Mouse (Mus musculus) embryonic facial prominence, embryonic 14.5 days (tissue): ENCODE results near the gene Fchsd2. TPM values are rescaled to one million over a fixed set of nuclear protein-coding genes. Genes with fewer than 3 reads are reported as not detected.

Experiments used
- ATAC-seq: fragments of 200-750 bp; cut with Nextera tagmentation; 2 replicates; pipeline ENCODE4 v1.8.0; 2017; ENCODE audit warnings: low read depth, moderate number of reproducible peaks, moderate TSS enrichment
- DNase-seq: peaks from one replicate; pipeline ENCODE4 v3.0.0-alpha.2; 2015; ENCODE audit warnings: low spot score
- H3K27ac ChIP-seq: fragments of 300-500 bp; sonication (generic); replicated peaks from 2 replicates; pipeline ENCODE4 v1.5.1; 2014; ENCODE audit warnings: low read depth, mild to moderate bottlenecking, low read length, moderate library complexity
- H3K27me3 ChIP-seq: fragments of 300-500 bp; sonication (generic); replicated peaks from 2 replicates; pipeline ENCODE4 v1.6.1; 2014; ENCODE audit warnings: low read length; ENCODE audit not compliant: control insufficient read depth, insufficient read depth
- H3K36me3 ChIP-seq: fragments of 300-500 bp; sonication (generic); 2 replicates; pipeline ENCODE4 v1.6.1; 2014; ENCODE audit warnings: low read length, mixed read lengths; ENCODE audit not compliant: control insufficient read depth, insufficient read depth
- H3K4me1 ChIP-seq: fragments of 300-500 bp; sonication (generic); 2 replicates; pipeline ENCODE4 v1.6.1; 2014; ENCODE audit warnings: antibody characterized with exemption, low read length; ENCODE audit not compliant: control insufficient read depth, insufficient read depth
- H3K4me2 ChIP-seq: fragments of 300-500 bp; sonication (generic); 2 replicates; pipeline ENCODE4 v1.6.1; 2014; ENCODE audit warnings: low read depth, mild to moderate bottlenecking, low read length, moderate library complexity, mixed read lengths
- H3K4me3 ChIP-seq: fragments of 300-500 bp; sonication (generic); 2 replicates; pipeline ENCODE4 v1.5.1; 2014; ENCODE audit warnings: low read depth, mild to moderate bottlenecking, low read length
- H3K9ac ChIP-seq: fragments of 300-500 bp; sonication (generic); 2 replicates; pipeline ENCODE4 v1.6.1; 2014; ENCODE audit warnings: low read depth, mild to moderate bottlenecking, low read length, moderate library complexity, mixed read lengths
- H3K9me3 ChIP-seq: fragments of 300-500 bp; sonication (generic); 2 replicates; pipeline ENCODE4 v1.6.1; 2016; ENCODE audit warnings: low read length; ENCODE audit not compliant: control insufficient read depth
- WGBS: fragments of 180-500 bp; shearing (Covaris S2); extraction: QIAGEN DNeasy Blood & Tissue Kit; methylation state at CpG from one replicate; pipeline ENCODE4 v1.1.7; 2014; 5-methylcytosine and 5-hydroxymethylcytosine counted together
- polyA plus RNA-seq: library from polyadenylated mRNA; unstranded; fragments of >200 nt; fragmentation: Nextera tagmentation; extraction: Ambion mirVana; gene quantifications from 2 replicates; pipeline ENCODE4 v1.2.1, GENCODE M21; 2014

Fchsd2 gene
- polyA plus RNA-seq, 1 experiment from 2014 or later: 20.7 TPM

- no peak for DNase-seq
- H3K27me3 ChIP-seq: no peaks in the 10 kb centered on the region
- H3K4me2 ChIP-seq: no peak overlapping the region
- H3K9me3 ChIP-seq: no peaks in the 10 kb centered on the region
- no peak overlapping the region for H3K27ac ChIP-seq
- ATAC-seq: no peak
- no peak overlapping the region for H3K9ac ChIP-seq
- WGBS: 80% methylated on average over 5 of the region's 5 CpGs
- no peak overlapping the region for H3K4me3 ChIP-seq
- no peaks in the 10 kb centered on the region for H3K36me3 ChIP-seq
- no peaks in the 10 kb centered on the region for H3K4me1 ChIP-seq
These were observed 33.5 kb upstream of the Fchsd2 start for GRCm38 (mm10) chr7:101059188-101059587.

- no peak for ATAC-seq
- Histone ChIP-seq H3K27ac (no peak overlapping the region), H3K9ac (no peak overlapping the region), H3K4me1 (no peaks in the 10 kb centered on the region), H3K36me3 (no peaks in the 10 kb centered on the region), H3K4me2 (no peak overlapping the region), H3K4me3 (no peak overlapping the region), H3K9me3 (no peaks in the 10 kb centered on the region), H3K27me3 (no peaks in the 10 kb centered on the region)
- no peak for DNase-seq
- WGBS: 58% methylated on average over 5 of the region's 5 CpGs
These were observed 32.2 kb upstream of the Fchsd2 start for GRCm38 (mm10) chr7:101060476-101060875.

GRCm38 (mm10) chr7:101061381-101061780 is 31.3 kb upstream of the Fchsd2 start:
- H3K27me3 ChIP-seq: no peaks in the 10 kb centered on the region
- H3K4me3 ChIP-seq: no peak overlapping the region
- no peaks in the 10 kb centered on the region for H3K36me3 ChIP-seq
- ATAC-seq (peak; percentile 78), DNase-seq (peak; percentile 87)
- WGBS: 9% methylated on average over 17 of the region's 17 CpGs
- H3K4me2 ChIP-seq: peak overlapping the region; percentile 34
- no peaks in the 10 kb centered on the region for H3K9me3 ChIP-seq
- H3K27ac ChIP-seq: no peak overlapping the region
- H3K4me1 ChIP-seq: no peaks in the 10 kb centered on the region
- H3K9ac ChIP-seq: no peak overlapping the region

- Histone ChIP-seq H3K9ac (no peak overlapping the region), H3K27ac (no peak overlapping the region; the same call in 1 of the 2 replicates), H3K36me3 (no peaks in the 10 kb centered on the region), H3K4me2 (no peak overlapping the region), H3K27me3 (no peaks in the 10 kb centered on the region), H3K4me1 (no peaks in the 10 kb centered on the region), H3K4me3 (no peak overlapping the region), H3K9me3 (no peaks in the 10 kb centered on the region)
- peak; percentile 51; the same call in 1 of the 2 replicates for ATAC-seq
- peak; percentile 37 for DNase-seq
- WGBS: 54% methylated on average over 6 of the region's 6 CpGs
These were observed 30.4 kb upstream of the Fchsd2 start for GRCm38 (mm10) chr7:101062246-101062645.

- H3K4me3 ChIP-seq: no peak overlapping the region
- 80% methylated on average over 10 of the region's 10 CpGs for WGBS
- no peaks in the 10 kb centered on the region for H3K27me3 ChIP-seq
- no peaks in the 10 kb centered on the region for H3K36me3 ChIP-seq
- no peak for DNase-seq
- no peaks in the 10 kb centered on the region for H3K9me3 ChIP-seq
- H3K9ac ChIP-seq: no peak overlapping the region
- H3K4me2 ChIP-seq: no peak overlapping the region
- no peaks in the 10 kb centered on the region for H3K4me1 ChIP-seq
- ATAC-seq: no peak
- H3K27ac ChIP-seq: no peak overlapping the region
These were observed 29.1 kb upstream of the Fchsd2 start for GRCm38 (mm10) chr7:101063523-101063922.

GRCm38 (mm10) chr7:101064697-101065688 is 27.7 kb upstream of the Fchsd2 start:
- no peaks in the 10 kb centered on the region for H3K9me3 ChIP-seq
- no peak for ATAC-seq
- H3K4me1 ChIP-seq: no peaks in the 10 kb centered on the region
- H3K4me2 ChIP-seq: no peak overlapping the region
- 75% methylated on average over 7 of the region's 7 CpGs for WGBS
- no peak for DNase-seq
- no peaks in the 10 kb centered on the region for H3K27me3 ChIP-seq
- H3K27ac ChIP-seq: no peak overlapping the region
- H3K36me3 ChIP-seq: no peaks in the 10 kb centered on the region
- no peak overlapping the region for H3K4me3 ChIP-seq
- no peak overlapping the region for H3K9ac ChIP-seq

- no peak for DNase-seq
- Histone ChIP-seq H3K27me3 (no peaks in the 10 kb centered on the region), H3K4me1 (0 out of 2 replicates have a peak, but pooled peaks cover 3% of the 10 kb centered on the region), H3K9ac (no peak overlapping the region), H3K9me3 (no peaks in the 10 kb centered on the region), H3K27ac (no peak overlapping the region), H3K36me3 (no peaks in the 10 kb centered on the region), H3K4me3 (no peak overlapping the region), H3K4me2 (no peak overlapping the region)
- no peak for ATAC-seq
- WGBS: 89% methylated on average over 5 of the region's 5 CpGs
These were observed 26.7 kb upstream of the Fchsd2 start for GRCm38 (mm10) chr7:101066009-101066408.

- ATAC-seq (no peak), DNase-seq (no peak)
- Histone ChIP-seq H3K9me3 (no peaks in the 10 kb centered on the region), H3K9ac (no peak overlapping the region), H3K4me1 (0 out of 2 replicates have a peak, but pooled peaks cover 7% of the 10 kb centered on the region), H3K27ac (no peak overlapping the region), H3K4me3 (no peak overlapping the region), H3K27me3 (no peaks in the 10 kb centered on the region), H3K36me3 (no peaks in the 10 kb centered on the region), H3K4me2 (no peak overlapping the region)
- WGBS: 59% methylated on average over 3 of the region's 3 CpGs
These were observed 25.9 kb upstream of the Fchsd2 start for GRCm38 (mm10) chr7:101066650-101067346.
